Mouse (Mus musculus) lung, adult 2 months (tissue): ENCODE measurements at regions not wholly inside any gene's neighbourhood (a gene's known extent, or its start where the extent isn't known, plus 50 kb on each side); places are given as distances from the start of the nearest gene placed in this dataset.

Source experiments
- CTCF ChIP-seq: fragments of 200-500 bp; IDR thresholded peaks from 2 replicates; pipeline ENCODE4 v1.5.1; 2011; ENCODE audit warnings: mild to moderate bottlenecking, low read length, control low read depth; ENCODE audit not compliant: insufficient read depth
- POLR2A ChIP-seq: fragments of 200-500 bp; IDR thresholded peaks from 2 replicates; pipeline ENCODE4 v1.6.1; 2011; ENCODE audit warnings: low read depth, mild to moderate bottlenecking, control low read depth, low read length, borderline replicate concordance; ENCODE audit errors: extremely low read depth

DNA sequence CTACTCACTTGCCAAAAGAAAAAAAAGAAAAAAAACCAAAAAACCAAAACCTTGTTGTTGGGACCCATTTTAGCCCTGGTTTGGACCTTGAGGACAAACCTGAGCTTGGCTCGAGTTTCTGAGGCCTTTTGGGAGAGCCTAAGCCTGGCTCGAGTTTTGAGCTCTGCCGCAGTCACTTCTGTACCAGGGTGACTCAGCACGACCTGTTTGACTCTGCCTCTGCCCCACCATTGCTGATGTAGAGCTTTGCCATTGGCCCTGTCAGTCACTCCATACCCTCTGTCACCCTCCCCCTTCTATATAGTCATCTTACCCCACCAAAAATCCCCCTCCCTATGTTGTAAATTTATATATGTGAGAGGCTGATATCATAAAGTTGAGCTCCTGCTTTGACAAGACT lies 54.8 kb upstream of the 1700012A03Rik start:
- TF ChIP-seq CTCF: no peak
- no peak for TF ChIP-seq POLR2A
